Mouse (Mus musculus) heart, adult 8-10 months (tissue): ENCODE data around the gene Hoxa1. TPM values are rescaled to one million over a fixed set of nuclear protein-coding genes. Genes with fewer than 3 reads are reported as not detected.

Experiments
- DNase-seq: peaks from one replicate; pipeline ENCODE4 v3.0.0; 2022; ENCODE audit warnings: low spot score
- total RNA-seq, 4 experiments: library from RNA; stranded (reverse); gene quantifications; 2 replicates each; pipeline ENCODE4 v1.2.4; 2022

The Hoxa1 gene
- total RNA-seq, result under 1 TPM in 2 of 4 experiments, not detected in 2; 0.16 to 0.19 TPM

DNA sequence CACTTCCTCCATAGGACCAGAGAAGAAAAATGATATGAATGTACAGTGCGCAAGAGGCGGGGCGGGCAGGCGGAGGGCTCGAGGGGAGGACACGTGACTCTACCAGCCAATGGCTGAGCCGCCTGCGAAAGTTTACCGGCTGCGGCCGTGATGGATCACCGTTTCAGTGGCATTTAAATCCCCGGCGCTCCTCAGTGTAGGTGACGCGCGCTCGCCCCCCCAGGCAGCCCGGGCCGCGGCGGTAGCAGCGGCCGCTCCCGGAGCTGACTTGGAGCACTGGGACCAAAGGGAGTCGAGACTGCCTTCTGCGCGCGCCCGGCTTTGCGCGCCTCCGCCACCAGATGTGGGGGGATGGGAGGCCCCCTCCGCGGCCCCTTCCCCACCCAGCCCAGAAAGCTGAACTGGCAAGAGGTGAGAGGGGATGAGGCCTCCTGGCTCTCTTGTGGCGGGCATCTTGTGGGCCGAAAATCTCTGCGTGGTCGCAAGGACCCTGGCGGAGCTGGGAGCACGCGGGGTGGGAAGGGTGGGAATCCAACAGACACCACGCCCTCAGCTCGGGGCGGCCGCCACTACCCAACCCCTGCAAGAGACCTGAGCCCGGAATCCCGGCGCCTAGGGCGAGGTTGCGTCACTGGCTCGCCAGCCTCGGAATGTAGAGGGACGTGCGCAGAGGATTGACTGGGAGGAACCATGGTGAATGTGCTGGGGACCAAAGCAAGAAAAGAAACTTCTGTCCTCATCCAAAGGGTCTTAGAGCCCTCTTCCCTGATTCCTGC is at the start of gene Hoxa1:
Gene Hoxa1, minus strand, starts transcription at position 42 of the 776 bp plus-strand sequence.
- peak; percentile 66 for DNase-seq

DNA sequence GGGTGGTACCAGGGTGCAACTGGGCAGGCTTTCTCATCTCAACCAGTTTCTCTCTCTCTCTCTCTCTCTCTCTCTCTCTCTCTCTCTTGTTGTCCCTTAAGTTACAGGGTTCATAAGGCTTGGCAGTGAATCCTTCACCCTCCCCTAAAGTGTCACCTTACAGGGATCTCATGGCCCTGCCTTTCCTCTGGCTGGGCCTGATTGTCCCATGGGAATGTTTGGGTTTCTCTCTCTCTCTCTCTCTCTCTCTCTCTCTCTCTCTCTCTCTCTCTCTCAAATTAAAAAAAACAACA is 49.5 kb upstream of the Hoxa1 start:
- no peak for DNase-seq

GRCm38 (mm10) chr6:52206882-52207683 is 49.0 kb upstream of the Hoxa1 start:
- DNase-seq, result no peak

DNA sequence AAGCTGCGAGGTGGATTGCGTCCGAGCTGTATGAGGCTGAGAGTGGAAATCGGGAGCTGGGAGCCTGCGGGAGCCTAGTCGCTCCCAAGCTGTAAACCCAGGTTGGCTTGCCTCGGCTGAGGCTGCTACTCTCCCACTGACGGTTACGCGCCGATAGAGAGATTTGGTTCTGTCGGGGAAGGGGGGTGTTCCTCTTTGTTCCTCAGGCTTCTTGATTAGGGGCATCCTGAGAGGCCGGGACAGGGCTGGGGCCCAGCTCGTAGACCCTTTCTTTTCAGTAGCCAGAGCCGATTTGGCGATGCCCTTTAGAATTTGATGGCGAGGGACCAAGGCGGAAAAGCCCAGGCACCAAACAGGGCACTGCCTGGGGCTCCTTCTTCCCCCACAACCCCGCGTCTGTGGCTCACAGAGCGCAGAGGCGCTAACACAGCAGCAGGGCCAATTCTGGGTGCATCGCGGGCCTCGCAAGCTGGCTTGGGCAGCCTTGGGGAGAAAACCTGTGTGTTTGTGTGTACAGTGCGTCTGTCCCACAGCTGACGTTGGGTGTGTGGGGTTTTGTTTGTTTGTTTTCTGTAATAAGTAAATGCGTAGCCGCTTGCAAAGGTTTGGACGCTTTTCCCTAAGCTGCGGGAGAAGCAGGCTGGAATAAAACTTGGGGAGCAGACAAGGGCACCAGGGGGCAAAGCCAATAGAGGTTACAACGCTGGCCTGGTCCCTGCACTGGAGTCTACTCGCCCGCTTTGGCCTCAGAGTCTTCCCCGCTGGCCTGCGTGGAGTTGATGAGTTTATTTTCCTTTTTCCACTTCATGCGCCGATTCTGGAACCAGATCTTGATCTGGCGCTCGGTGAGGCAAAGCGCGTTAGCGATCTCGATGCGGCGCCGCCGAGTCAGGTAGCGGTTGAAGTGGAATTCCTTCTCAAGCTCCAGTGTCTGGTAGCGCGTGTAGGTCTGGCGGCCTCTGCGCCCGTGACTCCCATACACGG is 47.8 kb upstream of the Hoxa1 start:
- DNase-seq, result no peak

GRCm38 (mm10) chr6:52205221-52205620 is 47.1 kb upstream of the Hoxa1 start:
- no peak for DNase-seq

DNA sequence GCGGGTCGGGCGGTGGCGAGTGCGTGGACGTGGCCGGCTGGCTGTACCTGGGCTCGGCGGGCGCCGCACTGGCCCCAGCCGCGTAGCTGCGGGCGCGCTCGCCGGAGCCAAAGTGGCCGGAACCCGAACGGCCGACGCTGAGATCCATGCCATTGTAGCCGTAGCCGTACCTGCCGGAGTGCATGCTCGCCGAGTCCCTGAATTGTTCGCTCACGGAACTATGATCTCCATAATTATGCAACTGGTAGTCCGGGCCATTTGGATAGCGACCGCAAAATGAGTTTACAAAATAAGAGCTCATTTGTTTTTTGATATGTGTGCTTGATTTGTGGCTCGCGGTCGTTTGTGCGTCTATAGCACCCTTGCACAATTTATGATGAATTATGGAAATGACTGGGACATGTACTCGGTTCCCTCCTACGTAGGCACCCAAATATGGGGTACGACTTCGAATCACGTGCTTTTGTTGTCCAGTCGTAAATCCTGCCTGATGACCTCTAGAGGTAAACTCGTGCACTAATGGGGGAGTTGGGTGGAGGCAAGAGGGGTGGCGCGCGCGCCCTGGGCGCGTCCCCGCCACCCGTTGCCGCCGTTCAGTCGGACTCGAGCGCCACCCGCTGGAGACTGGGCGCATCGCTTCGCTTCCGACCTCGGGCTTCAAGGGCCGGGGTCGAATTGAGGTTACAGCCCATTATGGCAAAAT is 46.1 kb upstream of the Hoxa1 start, which contains the start of gene Hoxa5:
Gene Hoxa5, minus strand, starts transcription at position 538 of the 703 bp plus-strand sequence.
- peak; percentile 58 for DNase-seq

- no peak for DNase-seq
These were observed 45.4 kb upstream of the Hoxa1 start for GRCm38 (mm10) chr6:52203371-52204049.

DNA sequence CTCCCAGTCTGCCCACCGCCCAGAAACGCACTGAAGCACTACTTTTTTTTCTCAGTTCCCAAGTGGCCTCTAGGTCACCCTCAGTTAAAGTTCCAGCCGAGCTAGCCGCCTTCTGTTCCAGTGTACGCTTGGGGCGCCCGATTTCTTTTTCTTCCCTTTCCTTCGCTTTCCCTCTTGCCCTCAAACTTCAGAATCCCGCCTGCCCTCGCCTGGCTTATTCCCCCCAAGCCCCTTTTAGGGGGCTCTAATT is 44.9 kb upstream of the Hoxa1 start:
- DNase-seq, result no peak

- DNase-seq, result no peak
These were observed 44.4 kb upstream of the Hoxa1 start for GRCm38 (mm10) chr6:52202362-52203120.

DNA sequence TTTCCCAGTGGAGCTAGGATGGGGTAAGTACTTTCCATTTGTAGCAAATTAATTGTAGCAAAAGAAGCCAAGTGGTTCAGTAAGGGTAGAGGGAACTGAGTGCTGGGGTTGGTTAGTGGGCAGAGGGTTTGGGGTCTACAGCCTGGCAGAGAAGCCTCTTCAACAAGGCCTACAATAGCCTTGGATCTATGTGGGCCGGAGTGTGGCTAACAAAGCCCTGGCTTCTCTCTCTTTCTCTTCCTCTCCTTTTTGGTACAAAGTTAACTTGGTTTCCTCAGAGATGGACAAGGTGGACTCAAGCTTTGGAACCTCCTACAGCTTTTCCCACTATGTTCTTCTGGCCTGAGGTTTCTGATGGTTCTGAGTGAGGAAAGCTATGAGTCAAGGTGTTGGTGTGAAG is 43.2 kb upstream of the Hoxa1 start:
- DNase-seq, result no peak

GRCm38 (mm10) chr6:52200751-52201250 is 42.7 kb upstream of the Hoxa1 start:
- no peak for DNase-seq

DNA sequence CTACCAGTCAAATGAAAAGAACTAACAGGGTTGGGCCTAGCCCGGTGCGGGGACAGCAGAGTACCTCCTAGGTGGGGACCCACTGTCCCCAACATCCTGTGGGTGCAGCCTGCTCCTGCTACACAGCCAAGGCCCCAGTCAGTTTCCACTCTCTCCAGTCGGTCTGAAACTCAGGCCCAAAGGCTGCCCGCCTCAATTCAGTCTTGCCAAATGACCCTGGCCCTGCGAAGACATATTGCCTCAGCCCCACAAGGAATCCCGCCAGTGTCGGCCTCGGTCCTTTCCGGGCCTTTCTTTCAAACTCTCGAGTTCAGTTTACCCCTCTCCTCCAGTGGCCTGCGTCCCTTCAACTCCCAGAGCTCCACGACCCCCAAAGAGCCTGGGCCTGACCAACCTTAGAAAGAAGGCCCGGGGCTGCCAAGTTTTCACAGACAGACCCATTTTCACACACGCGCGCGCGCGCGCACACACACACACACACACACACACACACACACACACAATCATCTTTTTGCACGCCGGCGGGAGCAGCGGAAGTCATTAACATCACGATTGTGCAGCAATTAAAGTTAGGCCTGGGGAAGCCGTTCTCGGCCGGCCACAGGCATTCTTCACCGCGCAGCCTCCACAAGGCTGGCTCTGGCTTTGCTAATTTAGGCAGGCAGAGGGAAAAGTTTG is 42.1 kb upstream of the Hoxa1 start:
- no peak for DNase-seq

GRCm38 (mm10) chr6:52197271-52197670 is 39.2 kb upstream of the Hoxa1 start:
- peak; percentile 47 for DNase-seq

GRCm38 (mm10) chr6:52196811-52197210 is 38.7 kb upstream of the Hoxa1 start:
- no peak for DNase-seq

- no peak for DNase-seq
These were observed 36.6 kb upstream of the Hoxa1 start for GRCm38 (mm10) chr6:52194690-52195089.

DNA sequence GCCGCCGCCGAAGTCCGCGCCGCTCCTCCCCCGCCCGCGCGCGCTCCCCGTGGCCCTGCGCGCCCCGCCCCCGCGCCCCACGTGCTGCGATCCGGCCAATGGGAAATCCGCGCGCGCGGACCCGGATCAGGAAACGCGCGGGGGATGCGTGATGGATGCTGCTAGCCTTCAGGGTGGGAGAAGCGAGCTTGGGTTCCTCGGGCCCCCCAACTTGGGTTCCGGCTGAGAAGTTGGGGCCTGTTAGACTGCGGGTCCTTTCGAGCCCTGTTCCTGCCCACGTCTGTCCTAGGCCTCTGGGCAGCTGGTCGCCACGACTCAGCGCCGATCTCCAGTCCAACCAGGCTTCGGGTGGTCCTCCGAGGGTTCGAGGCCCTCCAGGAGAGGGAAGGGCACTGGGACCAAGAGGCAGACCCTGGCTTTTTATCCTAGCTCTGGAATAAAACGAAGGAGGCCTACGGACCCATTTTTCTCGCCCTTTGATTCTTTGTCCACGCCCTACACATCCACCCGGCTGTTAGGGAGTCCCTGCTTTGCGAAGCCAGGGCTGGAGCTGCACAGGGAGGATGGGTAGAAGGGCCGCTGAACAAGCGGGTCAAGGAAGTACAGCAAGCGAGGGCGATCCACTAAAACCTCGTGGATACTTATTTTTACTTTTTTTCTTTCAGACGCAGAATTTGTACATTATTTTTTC is 33.9 kb upstream of the Hoxa1 start:
- DNase-seq, result peak; percentile 65

GRCm38 (mm10) chr6:52190906-52191810 is 33.0 kb upstream of the Hoxa1 start, which contains the start of gene Hoxa4:
Gene Hoxa4, minus strand, starts transcription at chr6:52191753.
- no peak for DNase-seq

DNA sequence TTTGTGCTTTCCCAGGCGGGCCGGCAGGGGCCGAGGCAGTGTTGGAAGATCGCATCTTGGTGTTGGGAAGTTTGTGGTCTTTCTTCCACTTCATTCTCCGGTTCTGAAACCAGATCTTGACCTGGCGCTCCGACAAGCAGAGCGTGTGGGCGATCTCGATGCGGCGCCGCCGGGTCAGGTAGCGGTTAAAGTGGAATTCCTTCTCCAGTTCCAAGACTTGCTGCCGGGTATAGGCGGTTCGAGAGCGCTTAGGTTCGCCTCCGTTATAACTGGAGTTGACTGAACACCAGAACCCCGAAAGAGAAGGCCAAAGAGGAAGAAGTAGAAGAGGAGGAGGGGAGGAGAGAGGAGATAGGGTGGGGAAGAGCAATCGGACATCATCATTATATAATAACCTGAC is 32.3 kb upstream of the Hoxa1 start:
- DNase-seq, result no peak
